Mouse (Mus musculus) hindbrain, postnatal 0 days (tissue): ENCODE results near the gene Cuedc1. TPM values are rescaled to one million over a fixed set of nuclear protein-coding genes. Genes with fewer than 3 reads are reported as not detected.

Experiments used
- ATAC-seq: fragments of 200-750 bp; cut with Nextera tagmentation; 2 replicates; pipeline ENCODE4 v1.8.0; 2017; ENCODE audit warnings: mild to moderate bottlenecking, moderate TSS enrichment, moderate library complexity
- DNase-seq: peaks from one replicate; pipeline ENCODE4 v3.0.0-alpha.2; 2015; ENCODE audit warnings: low spot score
- H3K27ac ChIP-seq: fragments of 300-500 bp; sonication (generic); 2 replicates; pipeline ENCODE4 v1.5.1; 2014; ENCODE audit warnings: mild to moderate bottlenecking
- H3K27me3 ChIP-seq: fragments of 300-500 bp; sonication (generic); 2 replicates; pipeline ENCODE4 v1.6.1; 2014; ENCODE audit warnings: low read length, mixed read lengths; ENCODE audit not compliant: insufficient read depth
- H3K36me3 ChIP-seq: fragments of 300-500 bp; sonication (generic); 2 replicates; pipeline ENCODE4 v1.6.1; 2014; ENCODE audit warnings: low read length, mixed read lengths; ENCODE audit not compliant: insufficient read depth
- H3K4me1 ChIP-seq: fragments of 300-500 bp; sonication (generic); 2 replicates; pipeline ENCODE4 v1.6.1; 2014; ENCODE audit warnings: antibody characterized with exemption, low read length, mixed read lengths; ENCODE audit not compliant: insufficient read depth
- H3K4me2 ChIP-seq: fragments of 300-500 bp; sonication (generic); 2 replicates; pipeline ENCODE4 v1.6.1; 2014; ENCODE audit warnings: low read depth, mild to moderate bottlenecking, low read length, moderate library complexity, mixed read lengths
- H3K4me3 ChIP-seq: fragments of 300-500 bp; sonication (generic); 2 replicates; pipeline ENCODE4 v1.5.1; 2014; ENCODE audit warnings: low read length
- H3K9ac ChIP-seq: fragments of 300-500 bp; sonication (generic); replicated peaks from 2 replicates; pipeline ENCODE4 v1.6.1; 2014; ENCODE audit warnings: mild to moderate bottlenecking, low read length, moderate library complexity, mixed read lengths
- H3K9me3 ChIP-seq: fragments of 300-500 bp; sonication (generic); 2 replicates; pipeline ENCODE4 v1.6.1; 2016; ENCODE audit warnings: low read length, mixed read lengths
- CTCF ChIP-seq: IDR thresholded peaks from 2 replicates; pipeline ENCODE4 v1.5.1; 2016; ENCODE audit warnings: antibody characterized with exemption, control low read depth, low read depth
- WGBS: fragments of 180-500 bp; shearing (Covaris S2); extraction: QIAGEN DNeasy Blood & Tissue Kit; methylation state at CpG from one replicate; pipeline ENCODE4 v1.1.7; 2014; 5-methylcytosine and 5-hydroxymethylcytosine counted together
- polyA plus RNA-seq: library from polyadenylated mRNA; unstranded; fragments of >200 nt; fragmentation: Nextera tagmentation; extraction: Ambion mirVana; gene quantifications from 2 replicates; pipeline ENCODE4 v1.2.1, GENCODE M21; 2015
- total RNA-seq: library from RNA; depleted of rRNA; stranded (reverse); fragments of >200 nt; gene quantifications from 2 replicates; pipeline ENCODE4 v1.2.3, GENCODE M21; 2014

Gene Cuedc1
- total and polyA plus RNA-seq, 2 experiments from 2014 or later: 35.8 to 44.6 TPM

GRCm38 (mm10) chr11:88106292-88106554, 8.4 kb downstream of the Cuedc1 start:
- no peaks in the 10 kb centered on the region for H3K9me3 ChIP-seq
- DNase-seq (no peak), ATAC-seq (no peak)
- H3K27me3 ChIP-seq: no peaks in the 10 kb centered on the region
- WGBS: 83% methylated on average over 8 of the region's 8 CpGs
- H3K36me3 ChIP-seq: no peaks in the 10 kb centered on the region
- no peak overlapping the region for H3K9ac ChIP-seq
- H3K27ac ChIP-seq: no peak overlapping the region
- H3K4me2 ChIP-seq: no peak overlapping the region
- H3K4me1 ChIP-seq: no peaks in the 10 kb centered on the region; the same call in 1 of the 2 replicates
- TF ChIP-seq CTCF: no peak
- H3K4me3 ChIP-seq: no peak overlapping the region

- no peak for TF ChIP-seq CTCF
- Histone ChIP-seq H3K36me3 (no peaks in the 10 kb centered on the region), H3K4me2 (no peak overlapping the region), H3K9me3 (no peaks in the 10 kb centered on the region), H3K4me1 (no peaks in the 10 kb centered on the region), H3K9ac (no peak overlapping the region), H3K4me3 (no peak overlapping the region), H3K27me3 (no peaks in the 10 kb centered on the region), H3K27ac (no peak overlapping the region)
- 84% methylated on average over 4 of the region's 4 CpGs for WGBS
- DNase-seq (no peak), ATAC-seq (no peak)
Observed at GRCm38 (mm10) chr11:88107365-88107764, 9.5 kb downstream of the Cuedc1 start.

GRCm38 (mm10) chr11:88110031-88110594, 12.3 kb downstream of the Cuedc1 start:
- 68% methylated on average over 7 of the region's 9 CpGs for WGBS
- Histone ChIP-seq H3K9me3 (no peaks in the 10 kb centered on the region), H3K4me1 (peaks cover 10% of the 10 kb centered on the region; the same call in 1 of the 2 replicates), H3K9ac (no peak overlapping the region), H3K36me3 (no peaks in the 10 kb centered on the region), H3K4me2 (no peak overlapping the region), H3K4me3 (no peak overlapping the region), H3K27ac (no peak overlapping the region), H3K27me3 (no peaks in the 10 kb centered on the region)
- DNase-seq: no peak
- ATAC-seq: no peak
- TF ChIP-seq CTCF: no peak

GRCm38 (mm10) chr11:88112078-88112477, 14.2 kb downstream of the Cuedc1 start:
- Histone ChIP-seq H3K36me3 (no peaks in the 10 kb centered on the region), H3K9ac (no peak overlapping the region), H3K9me3 (no peaks in the 10 kb centered on the region), H3K27me3 (no peaks in the 10 kb centered on the region), H3K27ac (0 out of 2 replicates have a peak overlapping the region, but pooled peaks have one; percentile 48), H3K4me3 (no peak overlapping the region), H3K4me2 (no peak overlapping the region), H3K4me1 (peaks cover 14% of the 10 kb centered on the region; the same call in 1 of the 2 replicates)
- TF ChIP-seq CTCF: no peak
- no peak for ATAC-seq
- DNase-seq: no peak
- WGBS: 62% methylated on average over 13 of the region's 13 CpGs

- TF ChIP-seq CTCF: no peak
- Histone ChIP-seq H3K27me3 (no peaks in the 10 kb centered on the region), H3K27ac (no peak overlapping the region; the same call in 1 of the 2 replicates), H3K4me2 (no peak overlapping the region), H3K36me3 (no peaks in the 10 kb centered on the region), H3K4me3 (no peak overlapping the region), H3K9me3 (no peaks in the 10 kb centered on the region), H3K4me1 (peaks cover 16% of the 10 kb centered on the region), H3K9ac (no peak overlapping the region)
- ATAC-seq (no peak), DNase-seq (no peak)
- WGBS: 75% methylated on average over 7 of the region's 7 CpGs
Observed at GRCm38 (mm10) chr11:88112677-88113333, 14.9 kb downstream of the Cuedc1 start.

GRCm38 (mm10) chr11:88113543-88114271, 15.8 kb downstream of the Cuedc1 start:
- WGBS: 43% methylated on average over 6 of the region's 6 CpGs
- H3K9ac ChIP-seq: no peak overlapping the region
- H3K9me3 ChIP-seq: no peaks in the 10 kb centered on the region
- ATAC-seq (peak; percentile 48; the same call in 1 of the 2 replicates), DNase-seq (peak; percentile 33)
- H3K4me1 ChIP-seq: peaks cover 23% of the 10 kb centered on the region
- no peak overlapping the region for H3K4me3 ChIP-seq
- H3K27ac ChIP-seq: peak overlapping the region; percentile 68; the same call in 1 of the 2 replicates
- no peaks in the 10 kb centered on the region for H3K36me3 ChIP-seq
- TF ChIP-seq CTCF: no peak
- no peak overlapping the region for H3K4me2 ChIP-seq
- H3K27me3 ChIP-seq: no peaks in the 10 kb centered on the region

GRCm38 (mm10) chr11:88114871-88115301, 17.0 kb downstream of the Cuedc1 start:
- Histone ChIP-seq H3K4me1 (peaks cover 34% of the 10 kb centered on the region), H3K4me3 (no peak overlapping the region), H3K9me3 (no peaks in the 10 kb centered on the region), H3K9ac (peak overlapping the region; percentile 30; the same call in 1 of the 2 replicates), H3K36me3 (no peaks in the 10 kb centered on the region), H3K27ac (peak overlapping the region; percentile 68), H3K27me3 (no peaks in the 10 kb centered on the region), H3K4me2 (no peak overlapping the region)
- ATAC-seq: peak; percentile 39; the same call in 1 of the 2 replicates
- DNase-seq: peak; percentile 55
- TF ChIP-seq CTCF: no peak
- 28% methylated on average over 8 of the region's 8 CpGs for WGBS
